Mouse (Mus musculus): ENCODE results near the gene Cyb5r4.
"Not testable (repeated sequence)": the region's sequence is repeated elsewhere in the genome, so short reads cannot be mapped to it uniquely, and the experiment has no call there.

Gene Cyb5r4

DNA sequence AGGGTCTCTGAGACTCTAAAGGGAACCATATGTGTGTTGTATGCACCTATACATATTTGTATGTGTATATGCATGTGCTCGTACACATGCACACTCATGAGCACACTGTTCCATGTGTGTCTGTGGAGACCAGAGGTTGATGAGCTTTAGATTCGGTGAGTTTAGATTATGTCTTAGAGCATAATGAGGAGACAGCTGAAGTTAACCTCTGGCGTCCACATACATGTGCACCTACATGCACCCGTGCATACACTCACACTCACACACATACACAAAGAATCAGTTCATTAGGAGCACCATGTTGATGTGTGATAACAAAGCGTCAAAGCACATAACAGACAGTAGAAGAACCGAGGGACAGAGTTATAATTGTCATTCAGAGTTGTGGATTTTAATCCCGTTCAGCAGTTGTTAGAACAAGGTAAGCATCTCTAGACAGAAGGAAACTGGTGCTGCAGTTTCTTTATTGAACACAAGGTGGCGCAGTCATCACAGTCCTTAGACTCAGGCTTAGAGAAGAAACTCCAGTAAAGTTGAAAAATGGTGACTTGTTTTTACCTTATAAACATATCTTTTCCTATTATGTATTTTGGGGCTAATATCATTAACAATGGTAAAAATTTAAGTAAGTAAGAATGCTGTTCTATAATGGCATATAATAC, 5.7 kb downstream of the Cyb5r4 start:
- DNase-seq: peak; percentile 80

DNA sequence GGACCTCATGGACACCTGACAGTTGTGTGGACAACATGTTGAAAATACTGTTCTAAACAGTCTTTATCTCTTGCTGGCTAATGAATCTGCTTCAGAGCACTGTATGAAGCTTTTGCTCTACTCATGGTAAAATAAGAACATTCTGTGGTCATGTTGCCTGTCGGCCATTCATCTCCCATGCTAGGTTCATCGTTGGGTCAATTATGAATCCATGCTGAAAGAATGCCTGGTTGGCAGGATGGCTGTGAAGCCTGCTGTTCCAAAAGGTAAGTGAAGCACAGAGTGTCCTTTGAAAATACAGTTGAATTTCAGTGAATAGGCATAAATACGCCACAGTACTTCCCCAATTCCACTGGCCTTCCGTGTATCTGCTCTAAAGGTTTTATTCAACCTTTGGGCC, 10.4 kb downstream of the Cyb5r4 start:
- DNase-seq: no peak

DNA sequence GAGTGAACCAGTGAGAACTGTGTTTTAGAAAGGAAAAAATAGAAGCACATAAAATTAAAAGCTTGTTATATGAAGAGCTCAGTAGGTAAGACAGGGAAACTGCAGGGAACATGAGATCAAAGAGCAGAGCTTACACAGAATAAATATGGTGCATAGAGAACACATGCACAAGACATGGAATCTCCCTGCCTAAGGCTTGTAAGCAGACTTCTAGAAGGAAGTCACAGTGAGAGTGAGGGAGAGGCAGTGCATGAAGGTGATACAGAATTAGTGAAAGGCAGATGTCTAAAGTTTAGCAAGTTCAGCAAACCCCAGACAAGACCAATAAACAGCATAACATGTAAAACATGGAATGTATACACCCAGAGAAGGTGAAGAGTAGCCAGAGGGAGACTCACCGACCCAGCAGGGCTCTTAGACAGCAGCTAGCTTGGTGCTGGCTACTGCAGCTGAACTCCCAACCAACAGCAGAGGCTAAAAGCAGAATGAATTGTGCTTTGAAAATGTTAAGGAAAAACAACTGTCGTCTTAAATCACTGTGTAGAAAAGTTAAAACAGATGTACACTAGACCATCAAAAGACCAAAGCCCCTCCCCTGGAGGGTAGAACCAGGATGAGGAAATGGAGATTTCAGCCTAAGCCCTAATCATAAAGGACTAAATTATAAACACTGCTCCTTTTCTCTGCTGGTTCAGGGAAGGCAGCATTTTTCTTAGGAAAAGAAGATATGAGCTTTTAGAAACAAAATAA, 13.2 kb downstream of the Cyb5r4 start:
- DNase-seq: no peak

DNA sequence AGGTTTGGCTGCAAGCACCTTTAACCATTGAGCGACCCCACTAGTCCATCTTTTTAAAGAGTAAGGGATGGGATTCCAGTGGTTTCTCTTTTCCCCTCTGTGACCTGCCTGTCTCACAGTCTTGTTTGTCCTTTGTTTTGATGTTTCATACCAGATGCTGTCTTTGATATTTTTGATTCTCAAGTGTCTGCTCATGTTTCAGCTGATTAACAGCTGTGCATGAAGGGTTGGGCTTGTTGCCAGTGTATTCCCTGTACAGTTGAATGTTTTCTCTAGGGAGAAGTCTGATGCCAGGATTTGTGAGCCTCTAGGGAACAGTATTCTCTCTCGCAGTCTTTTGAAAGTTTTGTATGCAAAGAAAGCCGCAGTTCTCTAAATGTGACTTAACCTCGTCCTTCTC, 27.6 kb downstream of the Cyb5r4 start:
- DNase-seq: no peak

DNA sequence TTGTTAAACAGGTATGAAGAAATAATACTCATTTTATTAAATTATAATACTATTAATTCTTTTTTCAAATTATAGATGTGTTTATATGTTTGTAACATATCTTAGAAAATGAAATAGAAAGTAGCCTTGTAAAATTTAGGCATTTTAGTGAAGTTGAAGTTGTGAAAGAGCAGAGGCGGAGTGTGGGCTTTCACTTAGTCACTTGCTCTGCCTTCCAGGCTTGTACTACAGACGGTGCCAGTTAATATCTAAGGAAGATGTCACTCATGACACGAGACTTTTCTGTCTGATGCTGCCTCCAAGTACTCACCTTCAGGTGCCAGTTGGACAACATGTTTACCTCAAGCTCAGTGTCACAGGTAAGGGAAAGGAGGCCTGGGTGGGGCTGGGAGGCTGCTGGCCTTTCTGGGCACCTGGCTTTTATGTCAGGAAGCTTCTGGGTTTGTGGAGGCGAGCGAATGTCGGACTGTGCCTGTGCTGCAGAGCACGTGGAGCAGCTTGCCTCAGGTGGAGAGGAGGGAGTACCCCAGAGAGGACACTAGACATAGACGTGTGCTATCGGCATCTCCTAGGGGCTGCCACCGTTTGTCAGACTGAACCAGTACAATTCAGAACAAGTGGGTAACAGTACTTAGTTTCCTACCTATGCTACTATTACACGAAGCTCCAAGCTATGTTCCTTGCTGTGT, 33.9 kb downstream of the Cyb5r4 start:
- DNase-seq: no peak

DNA sequence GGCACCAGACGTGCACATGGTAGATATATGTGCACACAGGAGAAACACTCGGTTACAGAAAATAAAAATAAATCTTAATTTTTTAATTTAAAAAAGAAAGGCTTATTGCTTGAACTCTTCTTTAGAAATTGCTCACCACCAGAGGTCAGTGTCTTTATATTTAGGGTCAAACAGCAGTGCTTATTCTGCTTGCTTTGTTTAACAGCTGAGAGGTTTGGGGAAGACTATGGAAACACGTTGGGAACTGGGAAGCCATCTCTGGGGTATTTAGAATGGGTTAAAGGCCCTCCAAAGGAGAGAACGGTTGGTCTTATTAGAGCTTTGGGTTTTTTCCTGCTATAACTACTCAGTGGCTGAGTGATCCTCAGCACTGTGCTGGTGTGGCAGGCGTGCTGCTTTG, 40.5 kb downstream of the Cyb5r4 start:
- no peak for DNase-seq

DNA sequence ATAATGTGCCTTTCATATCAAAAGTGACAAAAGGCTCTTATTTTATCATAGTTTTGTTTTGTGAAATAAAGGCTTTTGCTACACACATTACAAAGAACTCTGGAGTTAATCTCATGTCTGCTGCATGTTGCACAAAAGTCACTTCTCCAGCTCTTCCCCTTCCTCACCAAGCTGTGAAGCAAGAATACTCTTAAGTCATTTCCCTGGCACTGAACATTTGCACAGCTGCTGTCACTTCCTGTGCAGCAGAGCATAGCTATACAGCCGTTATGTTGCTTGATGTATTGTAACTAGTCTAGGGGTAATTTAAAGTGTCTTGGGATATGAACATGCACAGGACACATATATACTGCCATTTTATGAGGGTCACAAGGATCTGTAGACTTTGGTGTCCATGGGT, 46.3 kb downstream of the Cyb5r4 start:
- no peak for DNase-seq

DNA sequence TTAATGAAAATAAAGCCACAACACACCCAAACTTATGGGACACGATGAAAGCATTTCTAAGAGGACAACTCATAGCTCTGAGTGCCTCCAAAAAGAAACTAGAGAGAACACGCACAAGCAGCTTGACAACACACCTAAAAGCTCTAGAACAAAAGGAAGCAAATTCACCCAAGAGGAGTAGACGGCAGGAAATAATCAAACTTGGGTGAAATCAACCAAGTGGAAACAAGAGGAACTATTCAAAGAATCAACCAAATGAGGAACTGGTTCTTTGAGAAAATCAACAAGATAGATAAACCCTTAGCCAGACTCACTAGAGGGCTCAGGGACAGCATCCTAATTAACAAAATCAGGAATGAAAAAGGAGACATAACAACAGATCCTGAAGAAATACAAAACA, 49.8 kb downstream of the Cyb5r4 start:
- not testable (repeated sequence) for DNase-seq

DNA sequence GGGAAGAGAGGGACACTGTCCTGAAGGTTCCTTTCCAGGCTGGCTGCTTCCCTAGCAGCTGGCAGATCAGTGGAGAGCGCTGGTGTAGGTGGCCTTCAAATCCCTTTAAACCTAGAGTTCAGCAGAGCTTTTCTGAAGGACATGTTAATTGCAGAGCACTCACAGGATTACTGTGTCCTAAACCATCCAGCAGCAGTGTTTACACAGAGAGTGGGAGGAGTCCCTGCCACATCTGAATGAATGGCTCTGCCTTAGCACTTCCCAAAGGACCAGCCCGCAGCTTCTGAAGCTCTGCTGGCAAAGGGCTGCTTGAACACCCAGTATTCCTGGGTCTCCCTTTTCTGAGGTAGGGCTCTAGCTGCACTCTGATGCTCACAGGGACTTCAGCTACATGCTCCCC, 56.1 kb downstream of the Cyb5r4 start:
- peak; percentile 5 for DNase-seq

DNA sequence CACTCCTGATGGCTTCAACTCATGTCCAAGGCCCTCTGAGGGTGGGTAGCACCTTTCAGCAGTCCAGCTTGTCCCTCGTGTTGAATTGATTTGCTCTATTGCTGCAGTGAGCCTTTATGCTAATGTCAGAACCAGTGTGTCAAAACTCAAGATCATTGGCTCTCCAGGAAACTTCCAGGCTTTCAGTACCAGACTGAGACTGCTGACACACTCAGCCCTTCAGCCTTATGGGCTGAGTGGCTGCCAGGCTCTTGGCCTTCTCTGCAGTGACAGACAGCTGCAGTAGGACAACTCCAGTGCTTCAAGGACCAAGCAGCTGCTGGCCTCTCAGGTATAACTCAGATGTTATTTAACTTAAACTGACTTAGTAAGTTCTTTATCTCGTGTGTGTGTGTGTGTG, 57.7 kb downstream of the Cyb5r4 start:
- no peak for DNase-seq

DNA sequence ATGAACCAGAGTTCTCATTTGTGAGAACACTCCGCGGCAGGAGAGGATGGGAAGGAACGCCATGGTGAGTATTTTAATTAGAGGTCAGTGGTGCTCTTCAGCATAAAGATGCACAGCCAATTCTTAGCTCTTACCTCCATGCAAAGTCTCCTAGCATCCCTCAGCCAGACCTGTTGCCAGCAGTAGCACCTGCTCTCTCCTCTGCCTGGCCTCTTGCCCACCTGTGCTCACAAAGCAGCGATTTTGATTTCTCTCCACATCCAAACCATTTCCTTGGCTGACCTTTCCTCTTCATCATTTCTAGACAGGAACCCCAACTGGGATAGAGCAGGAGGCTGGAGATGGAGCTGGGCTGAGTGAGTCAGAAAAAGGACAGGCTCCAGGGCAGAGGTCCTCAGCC, 65.2 kb downstream of the Cyb5r4 start:
- peak; percentile 76 for DNase-seq

DNA sequence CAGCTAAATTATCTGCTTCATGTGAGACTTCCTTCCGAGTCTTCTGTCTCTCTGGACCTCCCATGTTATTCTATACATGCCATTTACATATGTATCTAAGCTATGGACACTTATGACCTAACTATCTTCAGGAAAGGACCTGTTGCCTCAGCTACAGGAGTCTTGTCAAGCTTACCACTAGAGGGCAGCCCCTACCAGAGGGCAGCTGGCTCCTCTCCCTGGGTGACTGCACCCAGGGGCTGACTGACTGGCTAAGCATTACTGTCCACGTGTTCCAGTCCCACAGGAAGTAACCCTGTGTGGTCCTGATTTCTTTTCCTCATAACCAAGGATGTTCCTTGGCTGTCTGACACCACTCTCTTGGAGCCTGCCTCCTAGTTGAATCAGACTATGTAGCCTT, 76.2 kb downstream of the Cyb5r4 start:
- no peak for DNase-seq

DNA sequence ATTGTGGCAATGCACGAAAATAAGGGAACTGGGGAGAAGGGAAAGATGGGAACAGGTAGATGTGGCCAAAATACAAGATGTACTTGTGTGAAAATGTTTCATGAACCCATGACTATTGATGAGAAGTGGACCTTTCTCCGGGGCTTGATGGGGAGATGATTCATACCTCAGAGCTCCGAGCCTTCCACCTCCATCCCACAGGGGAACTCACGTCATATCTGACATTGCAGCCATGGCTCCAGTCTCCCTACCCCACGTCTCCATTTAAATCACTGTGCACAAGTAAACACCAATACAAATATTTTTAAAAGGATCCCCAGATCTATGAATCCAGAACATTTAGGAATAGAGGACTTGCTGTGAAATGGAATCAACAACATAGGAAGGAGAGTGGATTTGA, 93.2 kb downstream of the Cyb5r4 start:
- DNase-seq: no peak

DNA sequence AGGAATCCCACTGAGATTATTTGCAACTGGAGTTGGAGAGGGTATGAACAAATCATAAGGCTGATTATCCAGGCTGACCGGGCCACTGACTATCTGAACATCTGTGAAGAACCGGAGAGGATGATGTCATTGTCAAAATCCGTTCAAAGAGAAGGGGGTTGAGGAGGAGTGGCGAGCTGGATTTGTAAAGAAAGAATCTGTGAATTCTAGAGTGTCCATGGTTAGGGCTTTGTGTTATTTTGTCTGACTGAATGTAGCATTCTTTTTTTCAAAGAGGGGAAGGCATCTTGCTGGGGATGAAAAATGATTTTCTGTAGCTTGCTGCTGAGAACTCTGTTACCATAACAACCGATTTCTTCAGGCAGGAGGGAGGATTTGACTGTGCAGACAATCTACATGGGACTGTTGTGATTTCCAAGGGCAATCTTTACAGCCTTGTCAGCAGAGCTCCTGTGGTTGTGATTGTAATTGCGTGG, 93.7 kb downstream of the Cyb5r4 start:
- no peak for DNase-seq

DNA sequence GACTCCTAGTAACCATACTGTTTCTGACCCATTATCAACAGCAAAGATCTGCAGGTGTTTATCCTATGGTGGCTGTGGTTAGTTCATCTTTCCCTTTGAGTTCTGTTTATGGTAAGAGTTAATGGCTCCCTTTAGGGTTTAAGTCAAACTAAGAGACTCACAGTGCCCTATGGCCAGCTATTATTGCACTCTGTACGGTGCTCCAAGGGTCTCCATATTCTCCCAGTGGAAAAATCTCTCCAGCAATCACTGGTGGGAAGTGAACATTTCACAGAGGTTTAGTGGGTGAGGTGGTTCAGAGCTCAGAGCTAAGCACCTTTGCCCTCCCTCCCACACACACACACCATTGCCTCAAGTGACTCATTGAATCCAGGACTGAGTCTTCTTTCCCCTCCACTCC, 94.2 kb downstream of the Cyb5r4 start:
- DNase-seq: no peak

DNA sequence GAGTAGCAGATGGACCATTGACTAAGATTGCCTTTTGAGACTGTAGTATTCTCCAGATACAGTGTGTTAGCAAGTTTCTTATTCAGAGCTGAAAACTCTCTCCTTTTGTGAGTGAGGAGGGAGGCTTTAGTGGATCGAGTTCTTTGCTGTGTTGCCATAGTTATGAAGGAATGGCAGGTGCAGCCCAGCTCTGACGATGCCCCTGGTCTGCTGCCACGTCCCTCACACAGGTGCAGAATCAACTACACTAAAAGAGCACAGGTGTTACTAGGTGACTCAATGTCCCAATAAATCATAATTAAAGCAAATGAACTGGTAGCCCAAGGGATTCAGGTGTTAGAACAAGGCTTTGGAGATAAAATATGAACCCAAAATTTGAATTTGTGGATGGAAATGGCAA, 97.2 kb downstream of the Cyb5r4 start:
- DNase-seq: no peak

DNA sequence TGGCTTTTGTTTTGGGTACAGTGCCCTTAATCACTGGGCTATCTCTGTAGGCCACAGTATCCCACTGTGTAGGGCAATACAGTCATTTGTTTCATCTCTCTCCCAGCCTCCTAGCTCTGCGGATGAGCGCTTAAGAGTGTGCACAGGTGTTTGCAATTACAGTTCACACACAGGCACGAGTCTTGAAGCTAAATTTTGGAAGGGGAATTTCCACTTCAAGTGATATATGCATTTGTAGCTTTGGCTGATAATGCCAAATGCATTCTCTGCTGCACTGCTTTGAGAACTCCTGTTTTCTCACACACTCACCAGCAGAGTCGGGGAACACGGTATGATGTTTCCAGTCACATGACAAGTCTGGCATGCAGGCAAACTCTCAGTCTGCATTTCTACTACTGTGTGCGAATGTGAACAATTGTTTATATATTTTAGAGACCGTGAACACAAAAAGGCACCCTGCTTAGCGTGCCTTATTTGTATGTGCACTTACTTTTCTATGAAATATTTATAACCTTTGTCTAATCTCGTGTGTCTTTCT, 100.2 kb downstream of the Cyb5r4 start:
- no peak for DNase-seq

DNA sequence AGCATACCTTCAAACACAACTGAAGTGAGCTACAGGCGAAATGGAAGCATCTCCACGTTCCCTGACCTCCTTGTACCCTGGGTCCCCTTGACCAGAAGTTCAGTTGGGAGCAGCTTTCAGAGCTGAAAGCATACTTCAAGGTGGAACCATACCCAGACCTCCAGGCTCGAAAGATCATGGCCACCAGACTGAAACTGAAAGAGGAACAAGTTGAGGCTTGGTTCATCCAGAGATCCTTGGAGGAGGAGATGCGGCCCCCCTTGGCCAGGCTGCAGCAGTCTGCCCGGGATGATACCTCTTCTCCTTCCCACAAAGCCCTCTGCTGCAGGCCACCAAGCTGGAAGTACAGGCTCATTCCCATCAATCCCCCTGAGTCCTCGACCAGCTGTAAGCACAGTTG, 105.2 kb downstream of the Cyb5r4 start:
- DNase-seq: not testable (repeated sequence)
